Mouse (Mus musculus) midbrain, embryonic 12.5 days (tissue): ENCODE results near the gene Arfgef3. TPM values are rescaled to one million over a fixed set of nuclear protein-coding genes. Genes with fewer than 3 reads are reported as not detected.
A peak's percentile ranks its signal among the peaks of the same experiment; 100 is the strongest.

ENCODE experiments used
- ATAC-seq: fragments of 200-750 bp; cut with Nextera tagmentation; 2 replicates; pipeline ENCODE4 v1.8.0; 2017; ENCODE audit warnings: low read depth, moderate TSS enrichment, moderate library complexity; ENCODE audit not compliant: low FRiP score
- H3K27ac ChIP-seq: fragments of 300-500 bp; sonication (generic); replicated peaks from 2 replicates; pipeline ENCODE4 v1.5.1; 2016; ENCODE audit warnings: mild to moderate bottlenecking
- H3K27me3 ChIP-seq: fragments of 300-500 bp; sonication (generic); 2 replicates; pipeline ENCODE4 v1.6.1; 2016; ENCODE audit warnings: mild to moderate bottlenecking
- H3K36me3 ChIP-seq: fragments of 300-500 bp; sonication (generic); 2 replicates; pipeline ENCODE4 v1.6.1; 2016
- H3K4me1 ChIP-seq: fragments of 300-500 bp; sonication (generic); 2 replicates; pipeline ENCODE4 v1.6.1; 2016
- H3K4me2 ChIP-seq: fragments of 300-500 bp; sonication (generic); replicated peaks from 2 replicates; pipeline ENCODE4 v1.6.1; 2016; ENCODE audit warnings: mild to moderate bottlenecking, moderate library complexity
- H3K4me3 ChIP-seq: fragments of 300-500 bp; sonication (generic); 2 replicates; pipeline ENCODE4 v1.5.1; 2016; ENCODE audit warnings: mild to moderate bottlenecking
- H3K9ac ChIP-seq: fragments of 300-500 bp; sonication (generic); replicated peaks from 2 replicates; pipeline ENCODE4 v1.6.1; 2016; ENCODE audit warnings: mild to moderate bottlenecking, moderate library complexity
- H3K9me3 ChIP-seq: fragments of 300-500 bp; sonication (generic); 2 replicates; pipeline ENCODE4 v1.6.1; 2016; ENCODE audit warnings: mild to moderate bottlenecking
- WGBS: fragments of 180-500 bp; shearing (Covaris S2); methylation state at CpG from one replicate; pipeline ENCODE4 v1.1.7; 2016; 5-methylcytosine and 5-hydroxymethylcytosine counted together
- polyA plus RNA-seq: library from polyadenylated mRNA; unstranded; fragments of >200 nt; fragmentation: Nextera tagmentation; extraction: Ambion mirVana; gene quantifications from 2 replicates; pipeline ENCODE4 v1.2.1, GENCODE M21; 2016

Arfgef3 gene
- 2.7 and 3.1 TPM in 2 replicates for polyA plus RNA-seq

GRCm38 (mm10) chr10:18743286-18744142, at the start of gene Arfgef3:
Gene Arfgef3, minus strand, starts transcription at chr10:18743949.
- 2% methylated on average over 50 of the region's 50 CpGs for WGBS
- H3K4me1 ChIP-seq, result peaks cover 12% of the 10 kb centered on the region
- H3K36me3 ChIP-seq, result no peaks in the 10 kb centered on the region
- no peaks in the 10 kb centered on the region for H3K27me3 ChIP-seq
- H3K4me2 ChIP-seq, result peak within 1 kb of the TSS; percentile 87
- peak within 1 kb of the TSS; percentile 66 for H3K9ac ChIP-seq
- peak within 1 kb of the TSS; percentile 78 for H3K27ac ChIP-seq
- H3K4me3 ChIP-seq, result peak within 1 kb of the TSS; percentile 65
- ATAC-seq, result peak; percentile 85
- H3K9me3 ChIP-seq, result no peaks in the 10 kb centered on the region

- Histone ChIP-seq H3K4me3 (no peak overlapping the region), H3K4me2 (no peak overlapping the region), H3K9ac (no peak overlapping the region), H3K4me1 (no peaks in the 10 kb centered on the region), H3K27ac (no peak overlapping the region), H3K27me3 (no peaks in the 10 kb centered on the region), H3K9me3 (no peaks in the 10 kb centered on the region), H3K36me3 (no peaks in the 10 kb centered on the region)
- 95% methylated on average over 4 of the region's 4 CpGs for WGBS
- ATAC-seq, result no peak
These were observed 46.3 kb upstream of the Arfgef3 start for GRCm38 (mm10) chr10:18790063-18790462.

- Histone ChIP-seq H3K9ac (no peak overlapping the region), H3K27me3 (no peaks in the 10 kb centered on the region), H3K36me3 (no peaks in the 10 kb centered on the region), H3K4me3 (no peak overlapping the region), H3K4me2 (no peak overlapping the region), H3K4me1 (no peaks in the 10 kb centered on the region), H3K9me3 (no peaks in the 10 kb centered on the region), H3K27ac (no peak overlapping the region)
- no peak for ATAC-seq
- 79% methylated on average over 1 of the region's 1 CpGs for WGBS
These were observed 44.9 kb upstream of the Arfgef3 start for GRCm38 (mm10) chr10:18788601-18789000.

GRCm38 (mm10) chr10:18786693-18787092, 42.9 kb upstream of the Arfgef3 start, which contains the start of gene Gm4922:
Gene Gm4922, minus strand, starts transcription at chr10:18786793.
- no peak within 1 kb of the TSS for H3K4me2 ChIP-seq
- ATAC-seq, result no peak
- WGBS, result 87% methylated on average over 1 of the region's 1 CpGs
- H3K36me3 ChIP-seq, result no peaks in the 10 kb centered on the region
- H3K4me1 ChIP-seq, result no peaks in the 10 kb centered on the region
- no peak within 1 kb of the TSS for H3K27ac ChIP-seq
- no peak within 1 kb of the TSS for H3K4me3 ChIP-seq
- H3K9ac ChIP-seq, result no peak within 1 kb of the TSS
- no peaks in the 10 kb centered on the region for H3K27me3 ChIP-seq
- no peaks in the 10 kb centered on the region for H3K9me3 ChIP-seq

- no peak overlapping the region for H3K27ac ChIP-seq
- H3K36me3 ChIP-seq, result no peaks in the 10 kb centered on the region
- 0 out of 2 replicates have a peak, but pooled peaks cover 2% of the 10 kb centered on the region for H3K4me1 ChIP-seq
- H3K27me3 ChIP-seq, result no peaks in the 10 kb centered on the region
- WGBS, result 62% methylated on average over 3 of the region's 3 CpGs
- H3K4me3 ChIP-seq, result no peak overlapping the region
- no peaks in the 10 kb centered on the region for H3K9me3 ChIP-seq
- no peak for ATAC-seq
- no peak overlapping the region for H3K9ac ChIP-seq
- no peak overlapping the region for H3K4me2 ChIP-seq
These were observed 33.8 kb upstream of the Arfgef3 start for GRCm38 (mm10) chr10:18777546-18777945.

GRCm38 (mm10) chr10:18772537-18773179, 28.9 kb upstream of the Arfgef3 start:
- Histone ChIP-seq H3K4me3 (no peak overlapping the region), H3K27me3 (no peaks in the 10 kb centered on the region), H3K27ac (no peak overlapping the region), H3K4me2 (no peak overlapping the region), H3K9me3 (no peaks in the 10 kb centered on the region), H3K36me3 (no peaks in the 10 kb centered on the region), H3K9ac (no peak overlapping the region), H3K4me1 (0 out of 2 replicates have a peak, but pooled peaks cover 2% of the 10 kb centered on the region)
- ATAC-seq, result no peak
- WGBS, result 73% methylated on average over 4 of the region's 4 CpGs

GRCm38 (mm10) chr10:18769909-18770308, 26.2 kb upstream of the Arfgef3 start:
- no peak overlapping the region for H3K4me3 ChIP-seq

GRCm38 (mm10) chr10:18760241-18760640, 16.5 kb upstream of the Arfgef3 start:
- no peaks in the 10 kb centered on the region for H3K27me3 ChIP-seq
- H3K36me3 ChIP-seq, result no peaks in the 10 kb centered on the region
- WGBS, result 40% methylated on average over 2 of the region's 2 CpGs
- no peak for ATAC-seq
- no peaks in the 10 kb centered on the region for H3K9me3 ChIP-seq
- no peak overlapping the region for H3K9ac ChIP-seq
- no peak overlapping the region for H3K4me3 ChIP-seq
- no peaks in the 10 kb centered on the region for H3K4me1 ChIP-seq
- no peak overlapping the region for H3K4me2 ChIP-seq
- H3K27ac ChIP-seq, result no peak overlapping the region

More at GRCm38 (mm10) chr10:18769909-18770308, 26.2 kb upstream of the Arfgef3 start:
- no peak for ATAC-seq
- no peaks in the 10 kb centered on the region for H3K4me1 ChIP-seq
- H3K36me3 ChIP-seq, result no peaks in the 10 kb centered on the region
- H3K9me3 ChIP-seq, result no peaks in the 10 kb centered on the region
- H3K27me3 ChIP-seq, result no peaks in the 10 kb centered on the region
- H3K4me2 ChIP-seq, result no peak overlapping the region
- no peak overlapping the region for H3K27ac ChIP-seq
- no peak overlapping the region for H3K9ac ChIP-seq
- WGBS, result 52% methylated on average over 5 of the region's 5 CpGs

GRCm38 (mm10) chr10:18750057-18750456, 6.3 kb upstream of the Arfgef3 start:
- Histone ChIP-seq H3K36me3 (no peaks in the 10 kb centered on the region), H3K27me3 (no peaks in the 10 kb centered on the region), H3K27ac (no peak overlapping the region), H3K9me3 (no peaks in the 10 kb centered on the region), H3K4me3 (no peak overlapping the region), H3K4me2 (no peak overlapping the region), H3K9ac (no peak overlapping the region), H3K4me1 (no peaks in the 10 kb centered on the region)
- ATAC-seq, result no peak
- WGBS, result 87% methylated on average over 4 of the region's 4 CpGs

GRCm38 (mm10) chr10:18742086-18742485, 1.7 kb downstream of the Arfgef3 start:
- H3K9me3 ChIP-seq, result no peaks in the 10 kb centered on the region
- H3K27ac ChIP-seq, result peak overlapping the region; percentile 78
- WGBS, result 65% methylated on average over 6 of the region's 6 CpGs
- H3K36me3 ChIP-seq, result no peaks in the 10 kb centered on the region
- H3K9ac ChIP-seq, result peak overlapping the region; percentile 24; the same call in 1 of the 2 replicates
- no peak for ATAC-seq
- H3K27me3 ChIP-seq, result no peaks in the 10 kb centered on the region
- H3K4me2 ChIP-seq, result peak overlapping the region; percentile 87
- H3K4me1 ChIP-seq, result peaks cover 12% of the 10 kb centered on the region
- peak overlapping the region; percentile 65 for H3K4me3 ChIP-seq

- no peaks in the 10 kb centered on the region for H3K27me3 ChIP-seq
- no peak overlapping the region for H3K9ac ChIP-seq
- H3K9me3 ChIP-seq, result no peaks in the 10 kb centered on the region
- H3K27ac ChIP-seq, result no peak overlapping the region
- WGBS, result 82% methylated on average over 8 of the region's 8 CpGs
- peak overlapping the region; percentile 87; the same call in 1 of the 2 replicates for H3K4me2 ChIP-seq
- ATAC-seq, result no peak
- H3K36me3 ChIP-seq, result no peaks in the 10 kb centered on the region
- no peak overlapping the region for H3K4me3 ChIP-seq
- peaks cover 12% of the 10 kb centered on the region for H3K4me1 ChIP-seq
These were observed 2.7 kb downstream of the Arfgef3 start for GRCm38 (mm10) chr10:18741024-18741423.

- H3K27ac ChIP-seq, result no peak overlapping the region
- H3K36me3 ChIP-seq, result no peaks in the 10 kb centered on the region
- H3K9me3 ChIP-seq, result no peaks in the 10 kb centered on the region
- H3K4me3 ChIP-seq, result no peak overlapping the region
- no peak for ATAC-seq
- WGBS, result 95% methylated on average over 1 of the region's 1 CpGs
- no peak overlapping the region for H3K4me2 ChIP-seq
- H3K27me3 ChIP-seq, result no peaks in the 10 kb centered on the region
- no peak overlapping the region for H3K9ac ChIP-seq
- H3K4me1 ChIP-seq, result no peaks in the 10 kb centered on the region
These were observed 15.2 kb downstream of the Arfgef3 start for GRCm38 (mm10) chr10:18728548-18728947.
